Mouse (Mus musculus) midbrain, embryonic 10.5 days (tissue): ENCODE measurements around the gene Arid3a. TPM values are rescaled to one million over a fixed set of nuclear protein-coding genes. Genes with fewer than 3 reads are reported as not detected.

Experiments used
- DNase-seq: peaks from one replicate; pipeline ENCODE4 v3.0.0-alpha.2; 2017; ENCODE audit warnings: low spot score
- H3K27ac ChIP-seq: fragments of 300-500 bp; sonication (generic); replicated peaks from 2 replicates; pipeline ENCODE4 v1.5.1; 2016; ENCODE audit warnings: mild to moderate bottlenecking
- H3K27me3 ChIP-seq: fragments of 300-500 bp; sonication (generic); 2 replicates; pipeline ENCODE4 v1.6.1; 2016; ENCODE audit warnings: low read depth, mild to moderate bottlenecking; ENCODE audit not compliant: poor library complexity, severe bottlenecking
- H3K36me3 ChIP-seq: fragments of 300-500 bp; sonication (generic); 2 replicates; pipeline ENCODE4 v1.6.1; 2016; ENCODE audit warnings: mild to moderate bottlenecking, moderate library complexity
- H3K4me1 ChIP-seq: fragments of 300-500 bp; sonication (generic); 2 replicates; pipeline ENCODE4 v1.6.1; 2016
- H3K4me3 ChIP-seq: fragments of 300-500 bp; sonication (generic); 2 replicates; pipeline ENCODE4 v1.5.1; 2016; ENCODE audit warnings: mild to moderate bottlenecking, moderate library complexity
- H3K9me3 ChIP-seq: fragments of 300-500 bp; sonication (generic); replicated peaks from 2 replicates; pipeline ENCODE4 v1.6.1; 2016; ENCODE audit warnings: mild to moderate bottlenecking
- WGBS: fragments of 180-500 bp; shearing (Covaris S2); methylation state at CpG from one replicate; pipeline ENCODE4 v1.1.7; 2016; 5-methylcytosine and 5-hydroxymethylcytosine counted together
- polyA plus RNA-seq: library from polyadenylated mRNA; unstranded; fragments of >200 nt; fragmentation: Nextera tagmentation; extraction: Ambion mirVana; gene quantifications from 2 replicates; pipeline ENCODE4 v1.2.1, GENCODE M21; 2016

Gene Arid3a
- polyA plus RNA-seq, 1 experiment from 2014 or later, result 13.4 TPM

DNA sequence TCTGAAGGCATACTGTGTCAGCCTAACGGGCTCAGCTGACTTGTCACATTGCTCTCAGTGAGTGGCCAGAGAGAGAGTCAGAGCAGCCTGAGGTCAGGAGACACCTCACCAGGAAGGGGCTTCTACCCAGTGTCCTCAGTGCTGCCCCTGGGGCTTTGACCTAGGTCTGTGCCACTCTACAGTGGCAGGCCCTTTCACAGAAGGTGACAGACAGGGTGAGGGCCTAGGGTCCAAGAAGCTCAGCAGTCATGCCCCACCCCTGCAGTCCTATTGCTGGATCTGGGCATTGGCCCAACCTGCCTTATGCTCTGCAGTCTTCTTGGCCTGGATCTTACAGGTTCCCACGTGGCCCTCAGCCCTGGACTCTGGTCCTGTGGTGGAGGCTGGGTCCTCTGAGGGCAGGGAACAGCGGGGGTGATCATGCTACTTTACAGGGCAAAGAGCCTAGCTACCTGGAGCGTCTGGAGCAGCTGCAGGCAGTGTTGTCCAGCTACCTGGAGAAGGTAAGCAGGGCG lies 40.1 kb downstream of the Arid3a start:
- Histone ChIP-seq H3K4me1 (peaks cover 13% of the 10 kb centered on the region), H3K9me3 (no peaks in the 10 kb centered on the region), H3K4me3 (no peak overlapping the region), H3K36me3 (peaks cover 69% of the 10 kb centered on the region), H3K27me3 (peaks cover 42% of the 10 kb centered on the region), H3K27ac (no peak overlapping the region)
- 91% methylated on average over 5 of the region's 5 CpGs for WGBS
- no peak for DNase-seq

DNA sequence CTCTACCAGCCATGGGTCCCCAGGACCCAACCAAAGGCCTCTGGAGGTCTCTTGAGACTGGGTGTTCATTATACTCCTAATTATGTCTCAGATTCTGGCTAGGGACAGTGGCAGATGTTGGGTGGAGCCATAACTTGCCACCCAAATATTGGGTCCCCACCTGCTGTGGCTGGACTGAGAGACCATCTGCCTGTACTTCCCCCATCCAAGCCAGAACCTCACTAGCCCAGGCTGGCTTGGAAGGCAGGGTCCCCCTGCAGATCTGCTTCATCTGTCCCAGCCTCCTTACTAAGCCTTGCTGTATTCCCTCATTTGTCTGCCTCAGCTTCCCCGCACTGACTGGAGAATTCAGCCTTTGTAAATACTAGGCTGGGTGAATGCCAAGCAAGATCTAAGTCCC lies 41.3 kb downstream of the Arid3a start:
- no peak for DNase-seq
- Histone ChIP-seq H3K9me3 (no peaks in the 10 kb centered on the region), H3K36me3 (peaks cover 57% of the 10 kb centered on the region), H3K4me3 (no peak overlapping the region), H3K27me3 (peaks cover 54% of the 10 kb centered on the region), H3K27ac (no peak overlapping the region), H3K4me1 (peaks cover 13% of the 10 kb centered on the region)
- 82% methylated on average over 1 of the region's 1 CpGs for WGBS

DNA sequence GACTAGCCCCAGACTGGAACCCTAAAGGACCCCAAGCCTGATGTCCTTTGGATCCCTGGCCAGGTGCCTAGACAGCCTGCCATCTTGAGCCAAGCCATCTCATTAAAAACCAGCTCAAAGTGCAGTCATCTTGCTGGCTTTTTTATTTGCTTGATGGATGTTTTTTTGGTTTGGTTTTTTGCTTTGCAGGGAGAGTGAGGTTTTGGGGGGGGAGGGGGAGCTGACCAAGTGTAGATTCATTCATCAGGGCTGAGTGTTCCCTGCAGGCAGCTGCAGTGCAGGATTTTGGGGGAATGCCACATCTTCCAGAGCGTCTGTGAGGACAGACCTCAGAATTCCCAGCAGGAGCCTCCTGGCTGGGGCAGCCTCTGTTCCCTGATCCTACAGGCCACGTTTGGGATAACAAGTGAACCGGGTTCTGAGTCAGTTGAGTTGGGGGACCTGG lies 42.3 kb downstream of the Arid3a start:
- peaks cover 63% of the 10 kb centered on the region for H3K27me3 ChIP-seq
- H3K9me3 ChIP-seq, result no peaks in the 10 kb centered on the region
- no peak overlapping the region for H3K27ac ChIP-seq
- peaks cover 53% of the 10 kb centered on the region for H3K36me3 ChIP-seq
- WGBS, result 19% methylated on average over 3 of the region's 3 CpGs
- no peak overlapping the region for H3K4me3 ChIP-seq
- no peak for DNase-seq
- peaks cover 13% of the 10 kb centered on the region for H3K4me1 ChIP-seq

DNA sequence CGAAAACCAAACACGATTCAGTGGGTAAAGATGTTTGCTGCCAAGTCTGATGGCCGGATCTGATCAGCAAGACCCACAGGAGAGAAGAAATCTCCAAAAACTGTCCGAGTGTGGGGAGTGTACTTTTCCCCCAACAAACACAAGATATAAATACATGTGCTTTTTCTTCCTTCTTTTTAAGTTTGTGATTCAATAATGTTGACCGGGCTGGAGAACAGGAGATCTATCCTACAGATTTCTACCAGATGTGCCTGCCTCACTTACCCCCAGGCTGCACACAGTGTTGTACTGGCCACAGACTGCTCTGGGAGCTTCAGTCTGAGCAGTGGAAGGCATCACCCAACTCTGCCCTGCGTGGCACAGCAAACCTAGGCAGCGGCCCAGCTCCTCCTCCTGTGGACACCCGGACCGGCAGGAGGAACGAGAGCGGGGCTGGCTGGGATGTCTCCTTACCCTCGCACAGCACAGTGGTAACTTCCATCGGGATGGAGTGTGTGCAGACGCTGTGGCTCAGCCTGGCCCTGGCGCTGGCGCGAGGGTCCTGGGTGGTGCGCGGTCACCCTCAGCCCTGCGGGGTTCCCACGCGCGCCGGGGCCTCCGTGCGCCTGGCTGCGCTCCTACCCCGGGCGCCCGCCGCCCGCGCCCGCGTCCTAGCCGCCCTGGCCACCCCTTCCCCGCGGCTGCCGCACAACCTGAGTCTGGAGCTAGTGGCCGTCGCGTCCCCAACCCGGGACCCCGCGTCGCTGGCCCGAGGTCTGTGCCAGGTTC lies 43.8 kb downstream of the Arid3a start, which contains the start of gene Grin3b:
TSS of gene Grin3b (plus strand) at position 301 of the 768 bp plus-strand sequence.
- peak within 1 kb of the TSS; percentile 52; the same call in 1 of the 2 replicates for H3K27ac ChIP-seq
- peaks cover 51% of the 10 kb centered on the region for H3K36me3 ChIP-seq
- peaks cover 67% of the 10 kb centered on the region for H3K27me3 ChIP-seq
- peak within 1 kb of the TSS; percentile 53 for H3K4me3 ChIP-seq
- 9% methylated on average over 47 of the region's 47 CpGs for WGBS
- H3K4me1 ChIP-seq, result peaks cover 13% of the 10 kb centered on the region
- no peak for DNase-seq
- H3K9me3 ChIP-seq, result no peaks in the 10 kb centered on the region

DNA sequence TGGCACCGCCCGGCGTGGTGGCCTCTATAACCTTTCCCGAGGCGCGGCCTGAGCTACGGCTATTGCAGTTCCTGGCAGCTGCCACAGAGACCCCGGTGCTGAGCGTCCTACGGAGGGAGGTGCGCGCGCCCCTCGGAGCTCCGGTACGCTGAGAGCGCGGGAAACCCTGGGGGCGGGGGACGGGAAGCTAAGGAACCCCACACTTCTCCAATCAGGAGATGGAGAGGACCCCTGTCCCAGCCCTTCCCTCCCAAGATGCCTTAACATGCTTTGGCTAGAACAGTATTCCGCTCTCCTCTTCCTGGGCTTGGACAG lies 44.3 kb downstream of the Arid3a start:
- Histone ChIP-seq H3K27me3 (peaks cover 69% of the 10 kb centered on the region), H3K36me3 (peaks cover 51% of the 10 kb centered on the region), H3K27ac (peak overlapping the region; percentile 52; the same call in 1 of the 2 replicates), H3K4me3 (peak overlapping the region; percentile 53), H3K9me3 (no peaks in the 10 kb centered on the region), H3K4me1 (peaks cover 13% of the 10 kb centered on the region)
- WGBS, result 4% methylated on average over 21 of the region's 21 CpGs
- peak; percentile 42 for DNase-seq

DNA sequence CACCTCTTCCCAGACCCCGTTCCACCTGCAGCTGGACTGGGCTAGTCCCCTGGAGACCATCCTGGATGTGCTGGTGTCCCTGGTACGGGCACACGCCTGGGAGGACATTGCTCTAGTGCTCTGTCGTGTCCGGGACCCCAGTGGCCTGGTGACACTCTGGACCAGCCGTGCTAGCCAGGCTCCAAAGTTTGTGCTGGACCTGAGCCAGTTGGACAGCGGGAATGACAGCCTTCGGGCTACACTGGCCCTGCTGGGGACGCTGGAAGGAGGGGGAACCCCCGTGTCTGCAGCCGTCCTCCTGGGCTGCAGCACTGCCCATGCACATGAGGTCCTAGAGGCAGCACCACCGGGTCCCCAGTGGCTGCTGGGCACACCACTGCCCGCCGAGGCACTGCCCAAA lies 46.0 kb downstream of the Arid3a start:
- H3K4me3 ChIP-seq, result no peak overlapping the region
- H3K27ac ChIP-seq, result no peak overlapping the region
- H3K27me3 ChIP-seq, result peaks cover 83% of the 10 kb centered on the region
- peaks cover 51% of the 10 kb centered on the region for H3K36me3 ChIP-seq
- 83% methylated on average over 14 of the region's 14 CpGs for WGBS
- DNase-seq, result no peak
- peaks cover 13% of the 10 kb centered on the region for H3K4me1 ChIP-seq
- H3K9me3 ChIP-seq, result 0 out of 2 replicates have a peak, but pooled peaks cover 8% of the 10 kb centered on the region

DNA sequence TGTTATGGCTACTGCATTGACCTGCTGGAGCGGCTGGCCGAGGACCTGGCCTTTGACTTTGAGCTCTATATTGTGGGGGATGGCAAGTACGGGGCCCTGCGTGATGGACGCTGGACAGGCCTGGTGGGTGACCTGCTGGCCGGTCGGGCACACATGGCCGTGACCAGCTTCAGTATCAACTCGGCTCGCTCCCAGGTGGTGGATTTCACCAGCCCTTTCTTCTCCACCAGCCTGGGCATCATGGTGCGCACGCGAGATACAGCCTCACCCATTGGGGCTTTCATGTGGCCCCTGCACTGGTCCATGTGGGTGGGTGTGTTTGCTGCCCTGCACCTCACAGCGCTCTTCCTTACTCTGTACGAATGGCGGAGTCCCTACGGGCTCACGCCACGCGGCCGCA lies 47.2 kb downstream of the Arid3a start:
- Histone ChIP-seq H3K4me3 (no peak overlapping the region; the same call in 1 of the 2 replicates), H3K9me3 (0 out of 2 replicates have a peak, but pooled peaks cover 8% of the 10 kb centered on the region), H3K27me3 (peaks cover 75% of the 10 kb centered on the region), H3K4me1 (peaks cover 13% of the 10 kb centered on the region), H3K27ac (no peak overlapping the region), H3K36me3 (peaks cover 54% of the 10 kb centered on the region)
- no peak for DNase-seq
- 92% methylated on average over 21 of the region's 21 CpGs for WGBS

DNA sequence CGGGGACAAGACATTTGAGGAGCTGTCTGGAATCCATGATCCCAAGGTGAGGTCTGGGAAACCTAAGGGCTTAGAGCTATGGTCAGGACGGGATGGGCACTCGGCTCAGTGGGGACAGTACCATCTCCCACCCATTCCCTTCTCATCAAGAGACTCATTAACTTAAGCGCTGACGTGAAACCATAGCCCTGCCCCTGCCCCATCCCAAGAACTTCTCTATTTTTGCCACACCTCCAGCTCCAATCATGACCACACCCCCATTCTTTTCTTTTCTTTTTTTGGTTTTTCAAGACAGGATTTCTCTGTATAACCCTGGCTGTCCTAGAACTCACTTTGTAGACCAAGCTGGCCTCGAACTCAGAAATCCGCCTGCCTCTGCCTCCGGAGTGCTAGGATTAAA lies 47.8 kb downstream of the Arid3a start:
- H3K27me3 ChIP-seq, result peaks cover 69% of the 10 kb centered on the region
- no peak for DNase-seq
- H3K36me3 ChIP-seq, result peaks cover 60% of the 10 kb centered on the region
- H3K27ac ChIP-seq, result no peak overlapping the region
- 0 out of 2 replicates have a peak, but pooled peaks cover 8% of the 10 kb centered on the region for H3K9me3 ChIP-seq
- peaks cover 15% of the 10 kb centered on the region for H3K4me1 ChIP-seq
- H3K4me3 ChIP-seq, result no peak overlapping the region
- 92% methylated on average over 8 of the region's 8 CpGs for WGBS

DNA sequence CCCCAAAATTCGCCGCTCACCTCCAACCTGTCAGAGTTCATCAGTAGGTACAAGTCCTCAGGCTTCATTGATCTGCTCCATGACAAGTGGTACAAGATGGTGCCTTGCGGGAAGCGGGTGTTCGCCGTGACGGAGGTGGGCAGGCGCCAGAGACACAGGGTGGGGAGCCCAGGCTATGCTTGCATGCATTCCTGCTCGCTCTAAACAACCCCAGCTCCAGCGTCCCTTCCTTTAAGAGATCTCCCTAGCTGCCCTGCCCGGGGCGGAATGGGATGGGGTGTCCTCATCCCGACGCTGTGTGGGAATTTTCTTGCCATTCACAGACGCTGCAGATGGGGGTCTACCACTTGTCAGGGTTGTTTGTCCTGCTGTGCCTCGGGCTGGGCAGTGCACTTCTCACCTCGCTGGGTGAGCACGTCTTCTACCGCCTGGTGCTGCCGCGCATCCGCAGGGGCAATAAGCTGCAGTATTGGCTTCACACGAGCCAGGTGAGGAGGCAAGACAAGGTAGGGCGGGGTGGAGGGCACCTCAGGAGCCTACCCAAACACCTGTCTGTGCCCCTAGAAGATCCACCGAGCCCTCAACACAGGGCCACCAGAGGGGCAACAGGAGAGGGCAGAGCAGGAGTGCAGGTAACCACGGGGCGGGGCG lies 49.4 kb downstream of the Arid3a start:
- no peak for DNase-seq
- 83% methylated on average over 28 of the region's 28 CpGs for WGBS
- peaks cover 67% of the 10 kb centered on the region for H3K36me3 ChIP-seq
- H3K9me3 ChIP-seq, result 0 out of 2 replicates have a peak, but pooled peaks cover 8% of the 10 kb centered on the region
- peaks cover 10% of the 10 kb centered on the region for H3K4me1 ChIP-seq
- no peak overlapping the region for H3K27ac ChIP-seq
- peak overlapping the region; percentile 22; the same call in 1 of the 2 replicates for H3K4me3 ChIP-seq
- H3K27me3 ChIP-seq, result peaks cover 54% of the 10 kb centered on the region

DNA sequence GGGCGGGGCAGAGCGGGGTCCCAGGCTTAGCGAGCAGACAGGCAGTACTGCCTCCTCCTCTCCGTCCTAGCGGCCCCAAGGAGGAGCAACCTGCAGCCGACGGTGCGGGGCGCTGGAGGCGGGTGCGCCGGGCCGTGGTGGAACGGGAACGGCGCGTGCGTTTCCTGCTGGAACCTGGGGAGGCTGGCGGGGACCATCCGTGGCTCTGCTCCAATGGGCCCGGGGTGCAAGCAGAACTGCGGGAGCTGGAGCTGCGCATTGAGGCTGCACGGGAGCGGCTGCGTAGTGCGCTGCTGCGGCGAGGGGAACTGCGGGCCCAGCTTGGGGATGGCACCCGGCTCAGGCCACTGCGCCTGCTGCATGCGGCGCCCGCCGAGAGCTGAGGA lies 49.9 kb downstream of the Arid3a start:
- Histone ChIP-seq H3K27ac (no peak overlapping the region), H3K9me3 (0 out of 2 replicates have a peak, but pooled peaks cover 8% of the 10 kb centered on the region), H3K27me3 (peaks cover 49% of the 10 kb centered on the region), H3K4me3 (peak overlapping the region; percentile 22; the same call in 1 of the 2 replicates), H3K4me1 (peaks cover 11% of the 10 kb centered on the region; the same call in 1 of the 2 replicates), H3K36me3 (peaks cover 72% of the 10 kb centered on the region)
- WGBS, result 68% methylated on average over 36 of the region's 36 CpGs
- no peak for DNase-seq

DNA sequence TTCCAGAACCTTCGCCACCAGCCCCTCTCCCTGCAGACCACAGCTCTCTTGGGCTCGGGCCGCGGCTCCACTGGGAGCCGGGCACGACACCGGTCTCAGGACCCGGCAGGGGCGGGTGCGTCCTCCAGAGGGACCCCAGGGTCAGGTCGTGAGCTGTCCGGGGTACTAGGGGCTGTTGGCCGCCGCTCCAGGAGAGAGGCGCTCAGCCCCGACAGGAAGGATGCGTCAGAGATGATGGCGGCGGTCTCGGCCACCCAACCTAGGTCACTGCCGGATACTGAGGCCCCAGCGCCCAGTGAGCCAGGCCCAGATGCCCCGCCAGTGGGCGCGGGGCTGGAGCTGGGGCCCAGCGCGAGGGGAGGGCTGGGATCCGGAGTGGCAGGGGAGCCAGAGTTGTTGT lies 50.5 kb downstream of the Arid3a start:
- Histone ChIP-seq H3K36me3 (peaks cover 76% of the 10 kb centered on the region), H3K9me3 (0 out of 2 replicates have a peak, but pooled peaks cover 8% of the 10 kb centered on the region), H3K27ac (no peak overlapping the region), H3K4me1 (peaks cover 14% of the 10 kb centered on the region), H3K27me3 (peaks cover 43% of the 10 kb centered on the region), H3K4me3 (peak overlapping the region; percentile 20; the same call in 1 of the 2 replicates)
- 77% methylated on average over 28 of the region's 28 CpGs for WGBS
- DNase-seq, result no peak

DNA sequence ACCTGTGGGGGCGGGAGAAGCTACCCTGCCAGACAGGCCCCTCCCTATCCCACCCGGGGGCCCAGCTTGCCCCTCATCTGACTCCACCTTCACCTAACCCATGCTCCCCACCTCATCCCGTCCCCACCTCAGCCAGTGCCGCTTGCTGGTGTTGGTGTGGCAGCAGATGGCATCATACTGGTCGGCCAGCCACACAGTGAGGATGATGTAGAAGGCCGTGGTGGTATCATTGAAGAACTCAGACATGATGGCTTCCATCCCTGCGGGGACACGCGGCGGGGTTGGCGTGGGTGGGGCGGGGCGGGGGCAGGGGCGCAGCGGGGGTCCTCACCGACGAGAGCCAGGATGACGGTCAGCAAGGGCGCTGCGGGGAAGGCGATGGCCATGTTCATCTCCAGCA lies 51.2 kb downstream of the Arid3a start:
- 0 out of 2 replicates have a peak overlapping the region, but pooled peaks have one; percentile 20 for H3K4me3 ChIP-seq
- DNase-seq, result no peak
- H3K27me3 ChIP-seq, result peaks cover 35% of the 10 kb centered on the region
- H3K4me1 ChIP-seq, result peaks cover 21% of the 10 kb centered on the region
- peaks cover 79% of the 10 kb centered on the region for H3K36me3 ChIP-seq
- 95% methylated on average over 21 of the region's 21 CpGs for WGBS
- H3K9me3 ChIP-seq, result 0 out of 2 replicates have a peak, but pooled peaks cover 8% of the 10 kb centered on the region
- H3K27ac ChIP-seq, result no peak overlapping the region
